Mouse (Mus musculus): ENCODE results near the gene Fastkd5. TPM values are rescaled to one million over a fixed set of nuclear protein-coding genes. Genes with fewer than 3 reads are reported as not detected.

Gene Fastkd5
- total and polyA plus RNA-seq, 2 experiments: 2.0 to 6.3 TPM

GRCm38 (mm10) chr2:130634006-130634738 is 4.3 kb upstream of the Fastkd5 start:
- Histone ChIP-seq H3K9ac (ENCODE audit: low read depth, low read length) (no peak overlapping the region), H3K27me3 (ENCODE audit: control insufficient read depth, insufficient read depth, low read length) (no peaks in the 10 kb centered on the region), H3K27ac (replicated peaks; ENCODE audit: insufficient read depth, low read depth, low read length) (no peak overlapping the region), H3K36me3 (ENCODE audit: control insufficient read depth, insufficient read depth, low read length) (no peaks in the 10 kb centered on the region), H3K79me2 (ENCODE audit: control insufficient read depth, insufficient read depth, low read length) (peaks cover 6% of the 10 kb centered on the region; the same call in 1 of the 2 replicates), H3K4me1 (ENCODE audit: control insufficient read depth, insufficient read depth, low read length) (peaks cover 6% of the 10 kb centered on the region), H3K4me3 (ENCODE audit: insufficient read depth, low read depth, low read length) (no peak overlapping the region)
- DNase-seq (ENCODE audit: extremely low read depth, low read depth, low spot score): no peak
- no peak for TF ChIP-seq CTCF (IDR thresholded peaks at IDR 0.05; ENCODE audit: low read depth, low read length)
- no peak for TF ChIP-seq POLR2A (IDR thresholded peaks at IDR 0.05; ENCODE audit: extremely low read depth, insufficient read depth, low read length)
- WGBS: 78% methylated on average over 14 of the region's 14 CpGs

GRCm38 (mm10) chr2:130632887-130633675 is 3.3 kb upstream of the Fastkd5 start:
- WGBS: 58% methylated on average over 5 of the region's 5 CpGs
- H3K27ac ChIP-seq (replicated peaks; ENCODE audit: insufficient read depth, low read depth, low read length): no peak overlapping the region
- no peaks in the 10 kb centered on the region for H3K27me3 ChIP-seq (ENCODE audit: control insufficient read depth, insufficient read depth, low read length)
- H3K4me3 ChIP-seq (ENCODE audit: insufficient read depth, low read depth, low read length): no peak overlapping the region
- H3K79me2 ChIP-seq (ENCODE audit: control insufficient read depth, insufficient read depth, low read length): peaks cover 11% of the 10 kb centered on the region; the same call in 1 of the 2 replicates
- no peaks in the 10 kb centered on the region for H3K36me3 ChIP-seq (ENCODE audit: control insufficient read depth, insufficient read depth, low read length)
- H3K4me1 ChIP-seq (ENCODE audit: control insufficient read depth, insufficient read depth, low read length): peaks cover 5% of the 10 kb centered on the region
- H3K9ac ChIP-seq (ENCODE audit: low read depth, low read length): no peak overlapping the region
- TF ChIP-seq POLR2A (IDR thresholded peaks at IDR 0.05; ENCODE audit: extremely low read depth, insufficient read depth, low read length) (no peak), CTCF (IDR thresholded peaks at IDR 0.05; ENCODE audit: low read depth, low read length) (no peak)
- DNase-seq (ENCODE audit: extremely low read depth, low read depth, low spot score): no peak

- DNase-seq (ENCODE audit: extremely low read depth, low read depth, low spot score): no peak
- no peaks in the 10 kb centered on the region for H3K36me3 ChIP-seq (ENCODE audit: control insufficient read depth, insufficient read depth, low read length)
- H3K27ac ChIP-seq (replicated peaks; ENCODE audit: insufficient read depth, low read depth, low read length): no peak overlapping the region
- WGBS: 81% methylated on average over 1 of the region's 1 CpGs
- TF ChIP-seq POLR2A (IDR thresholded peaks at IDR 0.05; ENCODE audit: extremely low read depth, insufficient read depth, low read length) (no peak), CTCF (IDR thresholded peaks at IDR 0.05; ENCODE audit: low read depth, low read length) (no peak)
- H3K4me1 ChIP-seq (ENCODE audit: control insufficient read depth, insufficient read depth, low read length): peaks cover 5% of the 10 kb centered on the region
- no peak overlapping the region for H3K9ac ChIP-seq (ENCODE audit: low read depth, low read length)
- H3K27me3 ChIP-seq (ENCODE audit: control insufficient read depth, insufficient read depth, low read length): no peaks in the 10 kb centered on the region
- H3K79me2 ChIP-seq (ENCODE audit: control insufficient read depth, insufficient read depth, low read length): peaks cover 12% of the 10 kb centered on the region; the same call in 1 of the 2 replicates
- H3K4me3 ChIP-seq (ENCODE audit: insufficient read depth, low read depth, low read length): no peak overlapping the region
Observed at GRCm38 (mm10) chr2:130632416-130632815, 2.6 kb upstream of the Fastkd5 start.

- no peaks in the 10 kb centered on the region for H3K27me3 ChIP-seq (ENCODE audit: control insufficient read depth, insufficient read depth, low read length)
- peak overlapping the region; percentile 46 for H3K27ac ChIP-seq (replicated peaks; ENCODE audit: insufficient read depth, low read depth, low read length)
- peaks cover 5% of the 10 kb centered on the region for H3K4me1 ChIP-seq (ENCODE audit: control insufficient read depth, insufficient read depth, low read length)
- TF ChIP-seq CTCF (IDR thresholded peaks at IDR 0.05; ENCODE audit: low read depth, low read length): no peak
- no peak for TF ChIP-seq POLR2A (IDR thresholded peaks at IDR 0.05; ENCODE audit: extremely low read depth, insufficient read depth, low read length)
- peaks cover 5% of the 10 kb centered on the region; the same call in 1 of the 2 replicates for H3K36me3 ChIP-seq (ENCODE audit: control insufficient read depth, insufficient read depth, low read length)
- peak; percentile 22 for DNase-seq (ENCODE audit: extremely low read depth, low read depth, low spot score)
- under 1% methylated on average over 37 of the region's 37 CpGs for WGBS
- peaks cover 17% of the 10 kb centered on the region; the same call in 1 of the 2 replicates for H3K79me2 ChIP-seq (ENCODE audit: control insufficient read depth, insufficient read depth, low read length)
- peak overlapping the region; percentile 96 for H3K9ac ChIP-seq (ENCODE audit: low read depth, low read length)
- peak overlapping the region; percentile 99 for H3K4me3 ChIP-seq (ENCODE audit: insufficient read depth, low read depth, low read length)
Observed at GRCm38 (mm10) chr2:130629080-130629838, 568 bp downstream of the Fastkd5 start.

GRCm38 (mm10) chr2:130628424-130628823 is 1.4 kb downstream of the Fastkd5 start:
- H3K27me3 ChIP-seq (ENCODE audit: control insufficient read depth, insufficient read depth, low read length): no peaks in the 10 kb centered on the region
- peaks cover 5% of the 10 kb centered on the region for H3K4me1 ChIP-seq (ENCODE audit: control insufficient read depth, insufficient read depth, low read length)
- H3K27ac ChIP-seq (replicated peaks; ENCODE audit: insufficient read depth, low read depth, low read length): no peak overlapping the region
- TF ChIP-seq POLR2A (IDR thresholded peaks at IDR 0.05; ENCODE audit: extremely low read depth, insufficient read depth, low read length) (no peak), CTCF (IDR thresholded peaks at IDR 0.05; ENCODE audit: low read depth, low read length) (no peak; the same call in 1 of the 2 replicates)
- 61% methylated on average over 3 of the region's 3 CpGs for WGBS
- no peak overlapping the region for H3K4me3 ChIP-seq (ENCODE audit: insufficient read depth, low read depth, low read length)
- no peak overlapping the region for H3K9ac ChIP-seq (ENCODE audit: low read depth, low read length)
- peaks cover 8% of the 10 kb centered on the region for H3K36me3 ChIP-seq (ENCODE audit: control insufficient read depth, insufficient read depth, low read length)
- DNase-seq (ENCODE audit: extremely low read depth, low read depth, low spot score): no peak
- peaks cover 20% of the 10 kb centered on the region; the same call in 1 of the 2 replicates for H3K79me2 ChIP-seq (ENCODE audit: control insufficient read depth, insufficient read depth, low read length)

Measured in liver, adult 2 months (tissue).